Mouse (Mus musculus) T-helper 2 cell (primary cell): ENCODE results near the gene Cdh13.

Source experiments
- in situ Hi-C: fragments of 300-600 bp; cut with MboI, MseI; formaldehyde crosslinking; loops from one replicate; pipeline ENCODE4 v1.15.1; 2025; ENCODE audit warnings: high pct_unique_total_duplicates

Cdh13 gene

GRCm38 (mm10) chr8:118444651-118445207 is 161.2 kb downstream of the Cdh13 start:
- in situ Hi-C loops, result no loop called here

- in situ Hi-C loops, result no loop called here
Measured at GRCm38 (mm10) chr8:118446516-118446915, 163.0 kb downstream of the Cdh13 start.

- in situ Hi-C loops, result no loop called here
Measured at GRCm38 (mm10) chr8:118448011-118448410, 164.5 kb downstream of the Cdh13 start.

GRCm38 (mm10) chr8:118452445-118453103 is 169.0 kb downstream of the Cdh13 start:
- in situ Hi-C loops, result no loop called here

GRCm38 (mm10) chr8:118455245-118455644 is 171.7 kb downstream of the Cdh13 start:
- in situ Hi-C loops, result no loop called here

GRCm38 (mm10) chr8:118465330-118465948 is 181.9 kb downstream of the Cdh13 start:
- in situ Hi-C loops, result no loop called here

- in situ Hi-C loops, result no loop called here
Measured at GRCm38 (mm10) chr8:118477587-118477986, 194.1 kb downstream of the Cdh13 start.

- in situ Hi-C loops, result no loop called here
Measured at GRCm38 (mm10) chr8:118488735-118489134, 205.2 kb downstream of the Cdh13 start.

- in situ Hi-C loops, result no loop called here
Measured at GRCm38 (mm10) chr8:118502509-118502908, 219.0 kb downstream of the Cdh13 start.

GRCm38 (mm10) chr8:118509426-118509825 is 225.9 kb downstream of the Cdh13 start:
- in situ Hi-C loops, result no loop called here

- in situ Hi-C loops, result no loop called here
Measured at GRCm38 (mm10) chr8:118513259-118513658, 229.7 kb downstream of the Cdh13 start.

GRCm38 (mm10) chr8:118515616-118516015 is 232.1 kb downstream of the Cdh13 start:
- in situ Hi-C loops, result no loop called here

- in situ Hi-C loops, result no loop called here
Measured at GRCm38 (mm10) chr8:118517071-118517470, 233.5 kb downstream of the Cdh13 start.

- in situ Hi-C loops, result no loop called here
Measured at GRCm38 (mm10) chr8:118518030-118518741, 234.7 kb downstream of the Cdh13 start.

- in situ Hi-C loops, result no loop called here
Measured at GRCm38 (mm10) chr8:118518742-118519102, 235.2 kb downstream of the Cdh13 start.

GRCm38 (mm10) chr8:118523922-118524321 is 240.4 kb downstream of the Cdh13 start:
- in situ Hi-C loops, result no loop called here

GRCm38 (mm10) chr8:118538816-118539558 is 255.5 kb downstream of the Cdh13 start:
- in situ Hi-C loops, result no loop called here

- in situ Hi-C loops, result no loop called here
Measured at GRCm38 (mm10) chr8:118539559-118539819, 256.0 kb downstream of the Cdh13 start.

- in situ Hi-C loops, result no loop called here
Measured at GRCm38 (mm10) chr8:118539941-118540340, 256.4 kb downstream of the Cdh13 start.

- in situ Hi-C loops, result no loop called here
Measured at GRCm38 (mm10) chr8:118552397-118552796, 268.9 kb downstream of the Cdh13 start.

GRCm38 (mm10) chr8:118552842-118553241 is 269.3 kb downstream of the Cdh13 start:
- in situ Hi-C loops, result no loop called here

GRCm38 (mm10) chr8:118564024-118564423 is 280.5 kb downstream of the Cdh13 start:
- in situ Hi-C loops, result no loop called here
